Mouse (Mus musculus): ENCODE measurements around the gene Hist1h2ab. TPM values are rescaled to one million over a fixed set of nuclear protein-coding genes. Genes with fewer than 3 reads are reported as not detected.

Gene Hist1h2ab
- polyA plus RNA-seq, 1 experiment from 2014 or later, result 63.8 TPM

GRCm38 (mm10) chr13:23740256-23740840, 10.6 kb upstream of the Hist1h2ab start:
- WGBS, result 31% methylated on average over 13 of the region's 13 CpGs
- DNase-seq (ENCODE audit: low spot score) (peak; percentile 38), ATAC-seq (ENCODE audit: insufficient number of reproducible peaks, low FRiP score, low TSS enrichment, low read depth) (no peak)
- H3K27me3 ChIP-seq (ENCODE audit: control insufficient read depth, insufficient read depth, low read length), result no peaks in the 10 kb centered on the region
- peak overlapping the region; percentile 77 for H3K9ac ChIP-seq (ENCODE audit: low read length)
- no peaks in the 10 kb centered on the region for H3K36me3 ChIP-seq (ENCODE audit: control insufficient read depth, insufficient read depth, low read length)
- H3K27ac ChIP-seq (replicated peaks; ENCODE audit: low read depth, low read length), result peak overlapping the region; percentile 99
- H3K4me2 ChIP-seq (ENCODE audit: low read depth, severe bottlenecking), result peak overlapping the region; percentile 70
- no peaks in the 10 kb centered on the region for H3K9me3 ChIP-seq (ENCODE audit: control insufficient read depth, low read length)
- H3K4me3 ChIP-seq (ENCODE audit: low read depth, low read length), result peak overlapping the region; percentile 48
- no peaks in the 10 kb centered on the region for H3K4me1 ChIP-seq (ENCODE audit: control insufficient read depth, insufficient read depth, low read length)

- DNase-seq (ENCODE audit: low spot score) (peak; percentile 21), ATAC-seq (ENCODE audit: insufficient number of reproducible peaks, low FRiP score, low TSS enrichment, low read depth) (no peak)
- no peaks in the 10 kb centered on the region for H3K27me3 ChIP-seq (ENCODE audit: control insufficient read depth, insufficient read depth, low read length)
- H3K27ac ChIP-seq (replicated peaks; ENCODE audit: low read depth, low read length), result peak overlapping the region; percentile 99; the same call in 1 of the 2 replicates
- no peaks in the 10 kb centered on the region for H3K36me3 ChIP-seq (ENCODE audit: control insufficient read depth, insufficient read depth, low read length)
- no peak overlapping the region for H3K9ac ChIP-seq (ENCODE audit: low read length)
- peak overlapping the region; percentile 48; the same call in 1 of the 2 replicates for H3K4me3 ChIP-seq (ENCODE audit: low read depth, low read length)
- H3K4me2 ChIP-seq (ENCODE audit: low read depth, severe bottlenecking), result peak overlapping the region; percentile 70; the same call in 1 of the 2 replicates
- 66% methylated on average over 5 of the region's 5 CpGs for WGBS
- H3K9me3 ChIP-seq (ENCODE audit: control insufficient read depth, low read length), result no peaks in the 10 kb centered on the region
- H3K4me1 ChIP-seq (ENCODE audit: control insufficient read depth, insufficient read depth, low read length), result no peaks in the 10 kb centered on the region
Measured at GRCm38 (mm10) chr13:23740910-23741309, 10.0 kb upstream of the Hist1h2ab start.

- no peak overlapping the region for H3K9ac ChIP-seq (ENCODE audit: low read length)
- H3K4me2 ChIP-seq (ENCODE audit: low read depth, severe bottlenecking), result no peak overlapping the region
- DNase-seq (ENCODE audit: low spot score) (no peak), ATAC-seq (ENCODE audit: insufficient number of reproducible peaks, low FRiP score, low TSS enrichment, low read depth) (no peak)
- H3K4me1 ChIP-seq (ENCODE audit: control insufficient read depth, insufficient read depth, low read length), result no peaks in the 10 kb centered on the region
- H3K9me3 ChIP-seq (ENCODE audit: control insufficient read depth, low read length), result no peaks in the 10 kb centered on the region
- no peaks in the 10 kb centered on the region for H3K36me3 ChIP-seq (ENCODE audit: control insufficient read depth, insufficient read depth, low read length)
- no peak overlapping the region for H3K27ac ChIP-seq (replicated peaks; ENCODE audit: low read depth, low read length)
- no peaks in the 10 kb centered on the region for H3K27me3 ChIP-seq (ENCODE audit: control insufficient read depth, insufficient read depth, low read length)
- H3K4me3 ChIP-seq (ENCODE audit: low read depth, low read length), result no peak overlapping the region
Measured at GRCm38 (mm10) chr13:23742007-23742406, 8.9 kb upstream of the Hist1h2ab start.

- no peaks in the 10 kb centered on the region for H3K9me3 ChIP-seq (ENCODE audit: control insufficient read depth, low read length)
- H3K9ac ChIP-seq (ENCODE audit: low read length), result no peak overlapping the region
- no peak overlapping the region for H3K27ac ChIP-seq (replicated peaks; ENCODE audit: low read depth, low read length)
- no peak overlapping the region for H3K4me2 ChIP-seq (ENCODE audit: low read depth, severe bottlenecking)
- no peaks in the 10 kb centered on the region for H3K4me1 ChIP-seq (ENCODE audit: control insufficient read depth, insufficient read depth, low read length)
- no peak overlapping the region for H3K4me3 ChIP-seq (ENCODE audit: low read depth, low read length)
- 84% methylated on average over 5 of the region's 5 CpGs for WGBS
- ATAC-seq (ENCODE audit: insufficient number of reproducible peaks, low FRiP score, low TSS enrichment, low read depth) (no peak), DNase-seq (ENCODE audit: low spot score) (peak; percentile 21)
- H3K36me3 ChIP-seq (ENCODE audit: control insufficient read depth, insufficient read depth, low read length), result no peaks in the 10 kb centered on the region
- no peaks in the 10 kb centered on the region for H3K27me3 ChIP-seq (ENCODE audit: control insufficient read depth, insufficient read depth, low read length)
Measured at GRCm38 (mm10) chr13:23743215-23743614, 7.7 kb upstream of the Hist1h2ab start.

- Histone ChIP-seq H3K36me3 (ENCODE audit: control insufficient read depth, insufficient read depth, low read length) (no peaks in the 10 kb centered on the region), H3K4me2 (ENCODE audit: low read depth, severe bottlenecking) (peak overlapping the region; percentile 64), H3K9me3 (ENCODE audit: control insufficient read depth, low read length) (no peaks in the 10 kb centered on the region), H3K27ac (replicated peaks; ENCODE audit: low read depth, low read length) (peak overlapping the region; percentile 89), H3K9ac (ENCODE audit: low read length) (peak overlapping the region; percentile 71; the same call in 1 of the 2 replicates), H3K27me3 (ENCODE audit: control insufficient read depth, insufficient read depth, low read length) (no peaks in the 10 kb centered on the region), H3K4me1 (ENCODE audit: control insufficient read depth, insufficient read depth, low read length) (no peaks in the 10 kb centered on the region), H3K4me3 (ENCODE audit: low read depth, low read length) (no peak overlapping the region)
- DNase-seq (ENCODE audit: low spot score) (peak; percentile 53), ATAC-seq (ENCODE audit: insufficient number of reproducible peaks, low FRiP score, low TSS enrichment, low read depth) (no peak)
- WGBS, result 54% methylated on average over 4 of the region's 4 CpGs
Measured at GRCm38 (mm10) chr13:23743963-23744362, 7.0 kb upstream of the Hist1h2ab start.

GRCm38 (mm10) chr13:23744421-23745380, 6.2 kb upstream of the Hist1h2ab start:
- Histone ChIP-seq H3K27me3 (ENCODE audit: control insufficient read depth, insufficient read depth, low read length) (no peaks in the 10 kb centered on the region), H3K9me3 (ENCODE audit: control insufficient read depth, low read length) (no peaks in the 10 kb centered on the region), H3K36me3 (ENCODE audit: control insufficient read depth, insufficient read depth, low read length) (no peaks in the 10 kb centered on the region), H3K9ac (ENCODE audit: low read length) (peak overlapping the region; percentile 71), H3K4me1 (ENCODE audit: control insufficient read depth, insufficient read depth, low read length) (no peaks in the 10 kb centered on the region), H3K27ac (replicated peaks; ENCODE audit: low read depth, low read length) (peak overlapping the region; percentile 89), H3K4me3 (ENCODE audit: low read depth, low read length) (peak overlapping the region; percentile 33), H3K4me2 (ENCODE audit: low read depth, severe bottlenecking) (peak overlapping the region; percentile 64)
- ATAC-seq (ENCODE audit: insufficient number of reproducible peaks, low FRiP score, low TSS enrichment, low read depth), result no peak
- WGBS, result 2% methylated on average over 16 of the region's 36 CpGs
- DNase-seq (ENCODE audit: low spot score), result peak; percentile 26

GRCm38 (mm10) chr13:23745381-23746161, 5.4 kb upstream of the Hist1h2ab start, which contains the start of gene Hist1h3c:
TSS of gene Hist1h3c (minus strand) at chr13:23745602.
- Histone ChIP-seq H3K27me3 (ENCODE audit: control insufficient read depth, insufficient read depth, low read length) (no peaks in the 10 kb centered on the region), H3K4me2 (ENCODE audit: low read depth, severe bottlenecking) (peak within 1 kb of the TSS; percentile 64), H3K4me3 (ENCODE audit: low read depth, low read length) (peak within 1 kb of the TSS; percentile 41), H3K27ac (replicated peaks; ENCODE audit: low read depth, low read length) (peak within 1 kb of the TSS; percentile 99), H3K9me3 (ENCODE audit: control insufficient read depth, low read length) (no peaks in the 10 kb centered on the region), H3K4me1 (ENCODE audit: control insufficient read depth, insufficient read depth, low read length) (no peaks in the 10 kb centered on the region), H3K36me3 (ENCODE audit: control insufficient read depth, insufficient read depth, low read length) (no peaks in the 10 kb centered on the region), H3K9ac (ENCODE audit: low read length) (peak within 1 kb of the TSS; percentile 78)
- ATAC-seq (ENCODE audit: insufficient number of reproducible peaks, low FRiP score, low TSS enrichment, low read depth) (peak; percentile 74; the same call in 1 of the 2 replicates), DNase-seq (ENCODE audit: low spot score) (peak; percentile 84)
- 1% methylated on average over 23 of the region's 28 CpGs for WGBS

Measured in limb, embryonic 11.5 days (tissue).